In genomic region chr11:120573585-120574277, GRCm38 (mm10) we compare ENCODE assay signal across 9 mouse cellular contexts. TPM values are rescaled to one million over a fixed set of nuclear protein-coding genes. Genes with fewer than 3 reads are reported as not detected.
DNase-seq lines count a peak whose midpoint lies in the region; ATAC-seq and TF ChIP-seq lines count a peak whose summit lies in the region.
"Had no signal": no experiment of that assay in that cellular context is flagged by ENCODE, and none has a peak within 500 bp of the region (broad histone marks: within the 10 kb centered on the region; RNA-seq: fewer than 3 reads in every experiment).

No protein-coding gene starts in this region.

- no peak for TF ChIP-seq EP300 in lung, postnatal 0 days (IDR thresholded peaks at IDR 0.05)

- H3K9ac ChIP-seq in lung, postnatal 0 days (replicated peaks; ENCODE audit: low read depth) = peak overlapping the region; percentile 67

- H3K9me3 ChIP-seq in lung, postnatal 0 days (ENCODE audit: low read length) = no peaks in the 10 kb centered on the region
- H3K9me3 ChIP-seq in forebrain, embryonic 10.5 days = no peaks in the 10 kb centered on the region

- under 1% methylated on average over 23 of the region's 23 CpGs for WGBS in lung, postnatal 0 days
- 1% methylated on average over 23 of the region's 23 CpGs for WGBS in forebrain, embryonic 10.5 days

- intact Hi-C loops in left cerebral cortex, postnatal 14 days (cut with DNase I) = loop anchor here (5.0 kb wide), 1 partner anchor 56 kb away; no protein-coding TSS in a partner anchor

- no peak for TF ChIP-seq CTCF in lung, postnatal 0 days (IDR thresholded peaks at IDR 0.05)

- H3K4me1 ChIP-seq in lung, postnatal 0 days (ENCODE audit: insufficient read depth, low read depth, low read length) = peaks cover 8% of the 10 kb centered on the region; the same call in 1 of the 2 replicates
- H3K4me1 ChIP-seq in forebrain, embryonic 10.5 days = peaks cover 40% of the 10 kb centered on the region

- peaks cover 19% of the 10 kb centered on the region for H3K36me3 ChIP-seq in lung, postnatal 0 days (ENCODE audit: insufficient read depth, low read length)
- H3K36me3 ChIP-seq in forebrain, embryonic 10.5 days (replicated peaks) = peaks cover 54% of the 10 kb centered on the region

- no peak for ATAC-seq in lung, postnatal 0 days

- peak overlapping the region; percentile 87 for H3K4me3 ChIP-seq in lung, postnatal 0 days (ENCODE audit: low read depth, low read length)
- peak overlapping the region; percentile 95 for H3K4me3 ChIP-seq in forebrain, embryonic 10.5 days

- DNase-seq in lung, postnatal 0 days (ENCODE audit: low spot score) = no peak
- DNase-seq in lung, postnatal 25 days (ENCODE audit: low spot score) = no peak
- no peak for DNase-seq in forebrain, embryonic 10.5 days (ENCODE audit: extremely low spot score, low spot score)
- peak; percentile 17 to 38 for DNase-seq in kidney, postnatal 4 days
- DNase-seq in neural tube, embryonic 10.5 days (ENCODE audit: extremely low spot score, low spot score) = peak; percentile 38
- DNase-seq in cerebellum, postnatal 14 days = no peak
- no peak for DNase-seq in left cerebral cortex, postnatal 14 days (ENCODE audit: low spot score in 2 of 2)
- no peak for DNase-seq in right cerebral cortex, postnatal 36 days (ENCODE audit: low spot score in 2 of 2)

- H3K27me3 ChIP-seq in lung, postnatal 0 days (replicated peaks; ENCODE audit: insufficient read depth, low read length) = no peaks in the 10 kb centered on the region
- no peaks in the 10 kb centered on the region for H3K27me3 ChIP-seq in forebrain, embryonic 10.5 days (ENCODE audit: poor library complexity, severe bottlenecking)

- H3K4me2 ChIP-seq in lung, postnatal 0 days (replicated peaks; ENCODE audit: low read depth, low read length) = peak overlapping the region; percentile 72

- H3K27ac ChIP-seq in lung, postnatal 0 days (ENCODE audit: low read length) = peak overlapping the region; percentile 96
- peak overlapping the region; percentile 95 for H3K27ac ChIP-seq in forebrain, embryonic 10.5 days

RNA-seq across cellular contexts. Expression of gene P4hb, which starts 0.7 kb away (rescaled TPM):
- polyA plus RNA-seq in lung, postnatal 0 days (2015; fragmentation: Nextera tagmentation; extraction: Ambion mirVana) = 551 and 555 TPM in 2 replicates
- 485 and 533 TPM in 2 replicates for polyA plus RNA-seq in forebrain, embryonic 10.5 days (2016; fragmentation: Nextera tagmentation; extraction: Ambion mirVana)
- total RNA-seq in left cerebral cortex, postnatal 14 days (2021) = 100 to 1,000 TPM; 125 to 127 TPM

RNA-seq across cellular contexts. Expression of gene Arhgdia, which starts 7.7 kb away (rescaled TPM):
- polyA plus RNA-seq in lung, postnatal 0 days (2015; fragmentation: Nextera tagmentation; extraction: Ambion mirVana) = 512 TPM in 2 replicates
- 744 and 753 TPM in 2 replicates for polyA plus RNA-seq in forebrain, embryonic 10.5 days (2016; fragmentation: Nextera tagmentation; extraction: Ambion mirVana)
- 100 to 1,000 TPM; 397 to 401 TPM for total RNA-seq in left cerebral cortex, postnatal 14 days (2021)

RNA-seq across cellular contexts. Expression of gene Ppp1r27, which starts 22.8 kb away (rescaled TPM):
- polyA plus RNA-seq in lung, postnatal 0 days (2015; fragmentation: Nextera tagmentation; extraction: Ambion mirVana) = not detected in 2 replicates
- not detected in 2 replicates for polyA plus RNA-seq in forebrain, embryonic 10.5 days (2016; fragmentation: Nextera tagmentation; extraction: Ambion mirVana)
- total RNA-seq in left cerebral cortex, postnatal 14 days (2021) = not detected
- total RNA-seq: common myeloid progenitor, adult 5-6 weeks had no signal

RNA-seq across cellular contexts. Expression of gene Mcrip1, which starts 24.2 kb away (rescaled TPM):
- 209 and 215 TPM in 2 replicates for polyA plus RNA-seq in lung, postnatal 0 days (2015; fragmentation: Nextera tagmentation; extraction: Ambion mirVana)
- 205 and 212 TPM in 2 replicates for polyA plus RNA-seq in forebrain, embryonic 10.5 days (2016; fragmentation: Nextera tagmentation; extraction: Ambion mirVana)
- 100 to 1,000 TPM in 1 of 2 experiments, 10 to 100 TPM in 1; 95.9 to 101 TPM for total RNA-seq in left cerebral cortex, postnatal 14 days (2021)

RNA-seq across cellular contexts. Expression of gene Alyref, which starts 24.4 kb away (rescaled TPM):
- 149 and 150 TPM in 2 replicates for polyA plus RNA-seq in lung, postnatal 0 days (2015; fragmentation: Nextera tagmentation; extraction: Ambion mirVana)
- polyA plus RNA-seq in forebrain, embryonic 10.5 days (2016; fragmentation: Nextera tagmentation; extraction: Ambion mirVana) = 618 and 646 TPM in 2 replicates
- total RNA-seq in left cerebral cortex, postnatal 14 days (2021) = 10 to 100 TPM; 65.4 to 72.9 TPM

Comparison
In these comparisons a context has a peak if more than half of its experiments do, and no peak if none do; other contexts are left out.
1. DNase-seq: peak in kidney, postnatal 4 days (2 of 2) and neural tube, embryonic 10.5 days (single experiment); none in lung, postnatal 0 days (single experiment), lung, postnatal 25 days (single experiment), forebrain, embryonic 10.5 days (single experiment), cerebellum, postnatal 14 days (0 of 2), left cerebral cortex, postnatal 14 days (0 of 2) and right cerebral cortex, postnatal 36 days (0 of 2).